Mouse (Mus musculus) heart, adult 11 months (tissue): ENCODE measurements around the gene Resp18.
"Not testable (repeated sequence)": the region's sequence is repeated elsewhere in the genome, so short reads cannot be mapped to it uniquely, and the experiment has no call there.

Source experiments
- DNase-seq: peaks from one replicate; pipeline ENCODE4 v3.0.0; 2022

Resp18 gene

DNA sequence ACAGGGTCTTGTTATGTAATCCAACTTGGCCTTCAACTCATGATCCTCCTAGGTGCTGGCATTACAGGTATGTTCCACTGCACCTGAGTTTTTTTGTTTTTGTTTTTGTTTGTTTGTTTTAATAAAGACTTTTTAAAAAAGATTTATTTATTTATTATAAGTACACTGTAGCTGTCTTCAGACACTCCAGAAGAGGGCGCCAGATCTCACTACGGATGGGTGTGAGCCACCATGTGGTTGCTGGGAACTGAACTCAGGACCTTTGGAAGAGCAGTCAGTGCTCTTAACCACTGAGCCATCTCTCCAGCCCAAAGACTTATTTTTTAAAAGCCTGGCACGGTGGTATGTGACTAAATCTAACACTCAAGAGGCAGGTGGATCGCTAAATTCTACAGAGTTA lies 45.7 kb downstream of the Resp18 start:
- DNase-seq = not testable (repeated sequence)

DNA sequence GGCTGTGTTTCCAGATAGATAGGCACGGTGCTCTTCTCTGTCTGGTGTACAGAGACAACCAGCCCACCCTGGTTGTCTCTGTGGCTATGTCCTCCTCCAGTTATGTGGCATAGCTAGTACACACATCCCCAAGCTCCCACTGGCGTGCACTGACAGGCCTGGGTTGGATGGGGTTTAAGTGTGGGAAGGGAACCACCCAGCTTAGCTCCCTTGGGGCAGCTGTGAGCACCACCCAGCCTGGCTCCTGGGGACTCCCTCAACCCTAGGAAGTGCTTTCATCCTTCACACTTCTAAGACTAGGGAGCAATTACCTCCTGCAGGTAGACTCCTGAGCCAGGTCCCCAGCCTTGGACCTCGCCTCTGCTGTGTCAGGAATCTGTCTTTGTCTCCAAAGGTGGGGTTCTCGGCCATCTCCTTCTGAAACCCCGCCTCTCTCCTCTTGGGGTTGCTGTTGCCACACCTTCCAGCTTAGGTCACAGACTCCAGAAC lies 46.5 kb downstream of the Resp18 start, which contains the start of gene A630095N17Rik:
TSS of gene A630095N17Rik (minus strand) at position 439 of the 489 bp plus-strand sequence.
- DNase-seq = no peak

DNA sequence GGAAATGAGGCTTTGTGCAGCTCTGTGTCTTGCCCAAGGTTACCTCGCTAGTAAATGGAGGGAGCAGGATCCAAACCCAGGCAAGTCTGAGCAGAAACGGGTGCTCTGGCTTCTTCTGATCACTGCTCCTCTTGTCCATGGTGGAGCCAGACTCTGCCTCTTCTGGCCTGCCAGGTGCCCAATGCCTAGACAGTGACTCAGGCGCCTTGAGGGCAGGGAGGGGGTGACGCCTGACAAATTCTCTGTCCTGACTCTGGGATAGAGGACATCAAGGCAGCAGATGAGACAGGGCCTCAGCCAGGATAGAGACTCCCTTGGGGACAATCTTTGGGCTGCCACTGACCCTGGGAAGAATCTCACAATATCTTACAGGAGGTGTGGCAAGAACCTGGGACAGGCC lies 47.0 kb downstream of the Resp18 start:
- no peak for DNase-seq

DNA sequence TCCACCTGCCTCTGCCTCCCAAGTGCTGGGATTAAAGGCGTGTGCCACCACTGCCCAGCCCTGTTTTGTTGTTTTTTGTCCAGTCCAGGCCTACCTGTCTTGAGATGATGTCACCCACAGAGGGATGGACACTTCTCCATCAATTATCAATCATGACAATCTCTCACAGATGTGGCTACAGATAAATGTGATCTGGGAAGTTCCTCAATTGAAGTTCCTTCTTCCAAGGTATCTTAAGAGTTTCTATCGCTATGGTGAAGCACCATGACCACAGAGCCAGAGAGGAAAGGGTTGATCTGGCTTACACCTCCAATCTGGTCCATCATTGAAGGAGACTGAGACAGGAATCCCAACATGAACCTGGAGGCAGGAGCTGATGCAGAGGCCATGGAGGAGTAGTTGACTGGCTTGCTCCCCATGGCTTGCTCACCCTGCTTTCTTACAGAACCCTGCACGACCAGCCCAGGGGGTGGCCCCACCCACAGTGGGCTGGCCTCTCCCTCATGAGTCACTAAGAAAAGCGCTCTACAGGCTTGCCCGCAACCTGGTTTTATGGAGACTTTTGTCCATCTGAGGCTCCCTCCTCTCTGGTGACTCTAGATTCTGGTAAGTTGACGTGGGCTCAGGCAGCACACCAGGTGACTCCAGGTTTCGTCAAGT lies 47.8 kb downstream of the Resp18 start:
- no peak for DNase-seq

DNA sequence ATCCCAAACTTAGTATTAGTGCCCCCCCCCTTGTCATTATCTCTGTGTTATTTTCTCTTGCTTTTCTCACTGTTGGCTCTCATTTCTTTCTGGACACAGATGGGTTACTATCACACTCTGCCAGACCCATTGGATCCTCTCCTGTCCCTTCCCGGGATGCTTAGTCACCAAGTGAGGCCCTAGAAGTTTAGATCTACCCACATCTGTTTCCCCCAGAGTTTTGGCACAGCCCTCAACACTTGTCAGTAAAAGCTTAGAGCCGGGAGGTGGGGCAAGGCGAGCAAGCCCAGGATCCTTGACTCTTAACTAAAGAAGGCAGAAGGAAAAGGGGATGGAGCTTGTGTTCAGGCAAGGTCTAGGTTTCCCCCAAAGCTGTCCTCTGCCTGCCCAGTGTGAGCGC lies 49.1 kb downstream of the Resp18 start:
- DNase-seq = no peak

DNA sequence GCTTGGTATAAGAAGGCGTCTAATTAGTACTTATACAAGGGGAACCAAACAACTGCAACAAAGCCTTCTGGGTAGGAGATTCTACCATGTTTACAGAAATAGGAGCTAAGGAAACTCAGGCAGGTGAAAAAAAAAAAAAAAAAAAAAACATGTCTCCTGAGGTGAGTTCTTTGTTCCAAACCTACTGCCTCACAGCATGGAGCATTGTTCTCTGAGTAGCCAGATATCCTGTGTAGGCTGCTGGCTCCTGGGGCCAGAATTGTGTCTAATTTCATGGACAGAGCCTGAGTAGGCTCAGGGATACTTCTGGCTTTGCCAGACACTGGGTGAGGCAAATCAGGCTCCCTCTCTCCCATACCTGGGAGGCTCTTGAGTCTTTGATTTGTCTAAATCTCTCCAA lies 50.6 kb downstream of the Resp18 start:
- no peak for DNase-seq

DNA sequence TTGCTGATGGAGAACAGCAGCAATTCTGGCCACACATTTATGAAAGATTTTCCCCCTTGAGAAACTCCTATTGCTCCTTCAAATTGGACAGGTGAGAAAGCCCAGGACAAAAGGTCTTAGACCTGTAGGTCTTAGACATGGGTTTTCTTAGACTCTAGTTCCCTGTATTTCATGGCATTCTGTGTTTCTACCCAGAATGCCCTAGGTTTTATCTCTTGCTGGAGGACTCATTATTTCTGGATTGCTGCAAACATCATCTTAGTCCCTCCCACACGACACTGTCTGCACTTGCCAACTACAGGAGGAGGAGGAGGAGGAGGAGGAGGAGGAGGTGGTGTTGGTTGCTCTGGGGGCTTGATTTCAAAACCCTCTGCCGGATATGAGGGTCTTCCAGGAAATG lies 52.1 kb downstream of the Resp18 start:
- DNase-seq = no peak

DNA sequence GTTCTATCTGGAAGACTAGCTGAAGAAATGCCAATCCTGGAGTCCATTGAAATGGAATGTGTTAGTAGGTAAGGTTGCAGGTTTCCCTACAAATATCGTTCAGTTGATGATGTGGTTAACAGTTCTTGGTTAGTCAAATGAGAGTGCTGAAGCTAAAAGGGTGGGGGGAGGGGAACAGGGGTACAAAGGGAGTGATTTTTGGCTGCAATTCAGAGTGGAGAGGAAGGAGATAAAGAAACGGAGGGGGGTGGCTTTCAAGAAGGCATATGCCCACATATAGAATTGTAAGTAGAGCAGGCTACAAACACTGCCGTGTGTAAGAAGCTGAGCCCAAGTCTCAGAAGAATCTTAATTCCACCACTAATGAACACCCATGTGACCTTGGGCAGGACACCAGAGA lies 52.7 kb downstream of the Resp18 start:
- DNase-seq = no peak

DNA sequence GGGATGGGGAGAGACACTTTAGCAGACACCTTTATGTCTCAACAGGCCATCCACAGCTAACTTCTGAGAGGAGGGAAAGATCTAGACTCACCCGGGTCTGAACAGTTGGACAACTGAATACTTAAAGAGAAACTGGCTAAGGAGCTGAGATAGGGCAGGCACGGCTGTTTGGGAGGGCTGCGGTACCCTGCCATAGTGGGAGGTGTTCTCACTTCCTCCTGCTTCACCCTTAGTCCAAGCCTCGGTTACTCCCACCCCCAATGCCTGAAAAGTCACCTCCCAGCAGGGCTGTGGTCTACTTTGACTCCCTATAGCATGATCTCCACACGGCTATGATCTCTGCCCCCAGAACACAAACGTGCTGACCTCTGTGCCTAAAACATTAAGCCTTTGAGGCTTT lies 54.7 kb downstream of the Resp18 start:
- no peak for DNase-seq

DNA sequence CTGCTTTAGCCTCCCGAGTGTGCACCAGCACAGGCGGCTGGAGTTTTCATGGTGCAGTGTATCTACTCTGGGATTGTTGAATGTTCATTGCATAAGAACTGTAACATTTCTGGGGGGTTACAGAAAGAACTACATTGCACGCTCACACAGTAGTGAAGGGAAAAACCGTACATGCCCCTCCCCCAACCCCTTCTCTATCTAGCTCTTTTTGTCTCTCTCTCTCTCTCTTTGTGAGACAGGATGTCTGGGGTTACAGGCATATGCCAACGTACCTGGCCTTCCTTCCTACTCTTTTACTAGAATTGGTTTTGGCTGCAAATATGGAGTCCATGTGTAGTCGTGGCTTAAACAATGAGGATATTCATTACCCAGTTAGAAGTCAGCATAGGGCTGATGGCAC lies 55.3 kb downstream of the Resp18 start:
- no peak for DNase-seq
